Mouse (Mus musculus) neural tube, embryonic 12.5 days (tissue): ENCODE measurements around the gene Bad. TPM values are rescaled to one million over a fixed set of nuclear protein-coding genes. Genes with fewer than 3 reads are reported as not detected.
A peak's percentile ranks its signal among the peaks of the same experiment; 100 is the strongest.

Experiments
- ATAC-seq: fragments of 200-750 bp; cut with Nextera tagmentation; 2 replicates; pipeline ENCODE4 v1.8.0; 2017; ENCODE audit warnings: low read depth, mild to moderate bottlenecking, moderate TSS enrichment, moderate library complexity; ENCODE audit not compliant: low FRiP score
- H3K27ac ChIP-seq: fragments of 300-500 bp; sonication (generic); 2 replicates; pipeline ENCODE4 v1.5.1; 2016
- H3K27me3 ChIP-seq: fragments of 300-500 bp; sonication (generic); replicated peaks from 2 replicates; pipeline ENCODE4 v1.6.1; 2016; ENCODE audit warnings: mild to moderate bottlenecking
- H3K36me3 ChIP-seq: fragments of 300-500 bp; sonication (generic); 2 replicates; pipeline ENCODE4 v1.6.1; 2016; ENCODE audit warnings: mild to moderate bottlenecking
- H3K4me1 ChIP-seq: fragments of 300-500 bp; sonication (generic); 2 replicates; pipeline ENCODE4 v1.6.1; 2016
- H3K4me2 ChIP-seq: fragments of 300-500 bp; sonication (generic); replicated peaks from 2 replicates; pipeline ENCODE4 v1.6.1; 2016; ENCODE audit warnings: mild to moderate bottlenecking
- H3K4me3 ChIP-seq: fragments of 300-500 bp; sonication (generic); 2 replicates; pipeline ENCODE4 v1.5.1; 2016
- H3K9ac ChIP-seq: fragments of 300-500 bp; sonication (generic); 2 replicates; pipeline ENCODE4 v1.6.1; 2016; ENCODE audit warnings: mild to moderate bottlenecking
- H3K9me3 ChIP-seq: fragments of 300-500 bp; sonication (generic); 2 replicates; pipeline ENCODE4 v1.6.1; 2016; ENCODE audit warnings: mild to moderate bottlenecking
- WGBS: fragments of 180-500 bp; shearing (Covaris S2); methylation state at CpG from one replicate; pipeline ENCODE4 v1.1.7; 2016; 5-methylcytosine and 5-hydroxymethylcytosine counted together
- polyA plus RNA-seq: library from polyadenylated mRNA; unstranded; fragments of >200 nt; fragmentation: Nextera tagmentation; extraction: Ambion mirVana; gene quantifications from 2 replicates; pipeline ENCODE4 v1.2.1, GENCODE M21; 2016

Bad gene
- polyA plus RNA-seq, 1 experiment from 2014 or later, result 71.9 TPM

DNA sequence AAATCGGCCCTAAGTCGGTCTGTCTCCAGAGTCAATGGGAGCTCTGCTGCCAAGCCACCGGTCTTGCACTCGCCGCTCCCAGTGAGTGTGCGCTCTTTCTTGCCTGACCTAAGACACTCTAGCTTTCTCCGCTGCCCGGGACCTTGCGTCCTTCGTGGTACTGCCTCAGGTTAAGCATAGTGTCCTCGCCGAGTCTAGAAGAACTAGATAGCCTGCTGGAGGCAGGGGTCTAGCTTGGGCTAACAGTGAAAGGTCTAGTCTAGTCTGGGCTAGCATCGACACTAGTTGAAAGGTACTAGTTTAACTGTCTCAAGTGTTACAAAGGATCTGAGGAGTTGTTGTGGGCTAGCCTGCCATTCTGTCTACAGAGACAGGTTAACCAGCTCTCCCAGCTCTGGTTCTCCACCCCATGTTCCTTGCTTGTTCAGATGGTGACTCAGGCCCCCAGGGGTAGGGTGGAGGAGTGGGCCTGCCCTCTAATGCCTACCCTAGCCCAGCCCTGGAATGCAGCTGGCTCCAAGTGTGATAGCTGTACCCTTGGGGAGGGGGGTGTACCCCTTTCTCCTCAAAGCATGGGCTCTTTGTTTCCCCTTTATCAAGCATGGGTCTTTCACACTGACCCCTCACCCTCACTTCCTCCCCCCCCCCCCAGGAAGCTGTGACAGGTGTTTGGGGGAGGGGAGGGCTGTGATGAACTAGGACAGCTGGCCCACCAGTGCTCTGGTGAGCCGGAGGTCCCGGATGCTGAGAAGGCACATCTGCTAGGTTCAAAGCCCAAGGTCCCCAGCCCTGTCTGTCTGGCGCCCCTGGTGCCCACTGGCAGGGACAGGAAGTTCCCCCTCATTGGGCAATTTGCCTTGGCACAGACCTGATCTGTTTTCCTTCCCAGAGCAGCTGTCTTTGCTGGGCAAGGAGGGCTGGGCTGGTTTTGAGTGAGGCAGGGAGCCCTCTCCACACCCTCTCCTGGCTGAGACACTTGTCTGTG is 34.2 kb downstream of the Bad start, which contains the start of gene Plcb3:
TSS of gene Plcb3 (minus strand) at position 934 of the 985 bp plus-strand sequence.
- peaks cover 56% of the 10 kb centered on the region for H3K4me1 ChIP-seq
- peak; percentile 19; the same call in 1 of the 2 replicates for ATAC-seq
- no peaks in the 10 kb centered on the region for H3K9me3 ChIP-seq
- peak within 1 kb of the TSS; percentile 76 for H3K4me2 ChIP-seq
- H3K9ac ChIP-seq, result peak within 1 kb of the TSS; percentile 89
- no peaks in the 10 kb centered on the region for H3K27me3 ChIP-seq
- under 1% methylated on average over 16 of the region's 16 CpGs for WGBS
- peak within 1 kb of the TSS; percentile 81 for H3K27ac ChIP-seq
- H3K4me3 ChIP-seq, result peak within 1 kb of the TSS; percentile 67
- peaks cover 19% of the 10 kb centered on the region for H3K36me3 ChIP-seq

GRCm38 (mm10) chr19:6977759-6978638 is 36.3 kb downstream of the Bad start:
- no peaks in the 10 kb centered on the region for H3K27me3 ChIP-seq
- peak overlapping the region; percentile 77 for H3K4me2 ChIP-seq
- no peaks in the 10 kb centered on the region for H3K9me3 ChIP-seq
- peaks cover 57% of the 10 kb centered on the region for H3K4me1 ChIP-seq
- H3K4me3 ChIP-seq, result peak overlapping the region; percentile 5; the same call in 1 of the 2 replicates
- peaks cover 27% of the 10 kb centered on the region for H3K36me3 ChIP-seq
- H3K27ac ChIP-seq, result no peak overlapping the region
- no peak for ATAC-seq
- H3K9ac ChIP-seq, result peak overlapping the region; percentile 40; the same call in 1 of the 2 replicates
- 83% methylated on average over 13 of the region's 13 CpGs for WGBS

GRCm38 (mm10) chr19:6978639-6978974 is 36.9 kb downstream of the Bad start:
- H3K9me3 ChIP-seq, result no peaks in the 10 kb centered on the region
- H3K9ac ChIP-seq, result peak overlapping the region; percentile 81
- H3K4me2 ChIP-seq, result peak overlapping the region; percentile 77
- no peaks in the 10 kb centered on the region for H3K27me3 ChIP-seq
- H3K27ac ChIP-seq, result 0 out of 2 replicates have a peak overlapping the region, but pooled peaks have one; percentile 75
- WGBS, result 57% methylated on average over 3 of the region's 3 CpGs
- H3K4me1 ChIP-seq, result peaks cover 53% of the 10 kb centered on the region
- peak overlapping the region; percentile 69 for H3K4me3 ChIP-seq
- ATAC-seq, result no peak
- peaks cover 31% of the 10 kb centered on the region for H3K36me3 ChIP-seq

DNA sequence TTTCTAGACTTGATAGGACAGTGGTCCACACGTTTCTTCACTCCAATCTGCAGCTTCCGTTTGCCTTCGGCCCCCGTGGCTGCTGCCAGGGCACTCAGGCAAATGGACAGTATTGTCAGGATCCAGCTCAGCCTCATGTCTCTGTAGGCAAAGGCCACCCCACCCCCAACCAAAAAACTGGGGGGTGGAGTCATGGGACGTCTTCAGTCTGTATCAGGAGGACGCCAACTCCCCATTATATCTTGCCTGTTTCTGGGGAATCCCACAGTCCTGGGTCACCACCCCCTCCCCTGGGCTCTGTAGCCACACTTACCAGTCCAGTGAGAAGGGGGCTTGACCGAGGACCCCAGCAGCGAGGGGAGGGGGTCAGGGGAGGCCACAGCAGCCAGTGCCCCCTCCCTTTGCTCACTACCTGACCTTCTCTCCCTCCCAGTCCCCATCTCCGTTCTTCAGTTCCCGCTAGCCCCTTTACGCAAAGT is 37.4 kb downstream of the Bad start:
- Histone ChIP-seq H3K9ac (peak overlapping the region; percentile 81), H3K4me2 (peak overlapping the region; percentile 77), H3K4me1 (peaks cover 49% of the 10 kb centered on the region), H3K27me3 (no peaks in the 10 kb centered on the region), H3K27ac (peak overlapping the region; percentile 75; the same call in 1 of the 2 replicates), H3K36me3 (peaks cover 35% of the 10 kb centered on the region), H3K4me3 (peak overlapping the region; percentile 69), H3K9me3 (no peaks in the 10 kb centered on the region)
- WGBS, result 14% methylated on average over 11 of the region's 11 CpGs
- ATAC-seq, result no peak

- H3K27me3 ChIP-seq, result no peaks in the 10 kb centered on the region
- peak overlapping the region; percentile 75 for H3K27ac ChIP-seq
- ATAC-seq, result peak; percentile 83
- peak overlapping the region; percentile 69 for H3K4me3 ChIP-seq
- peaks cover 37% of the 10 kb centered on the region for H3K36me3 ChIP-seq
- peaks cover 47% of the 10 kb centered on the region for H3K4me1 ChIP-seq
- under 1% methylated on average over 59 of the region's 59 CpGs for WGBS
- no peaks in the 10 kb centered on the region for H3K9me3 ChIP-seq
- H3K9ac ChIP-seq, result peak overlapping the region; percentile 81
- peak overlapping the region; percentile 77 for H3K4me2 ChIP-seq
These were observed 38.1 kb downstream of the Bad start for GRCm38 (mm10) chr19:6979486-6980380.

GRCm38 (mm10) chr19:6980381-6981093 is 38.9 kb downstream of the Bad start, which contains the start of gene Fkbp2:
Gene Fkbp2 (minus strand): TSS chr19:6980501.
- Histone ChIP-seq H3K4me1 (peaks cover 47% of the 10 kb centered on the region), H3K27ac (peak within 1 kb of the TSS; percentile 75), H3K27me3 (no peaks in the 10 kb centered on the region), H3K9ac (peak within 1 kb of the TSS; percentile 81), H3K4me3 (peak within 1 kb of the TSS; percentile 69), H3K4me2 (peak within 1 kb of the TSS; percentile 77), H3K9me3 (no peaks in the 10 kb centered on the region), H3K36me3 (peaks cover 44% of the 10 kb centered on the region)
- peak; percentile 85 for ATAC-seq
- 1% methylated on average over 38 of the region's 38 CpGs for WGBS

GRCm38 (mm10) chr19:6981465-6981864 is 39.8 kb downstream of the Bad start:
- WGBS, result 90% methylated on average over 4 of the region's 4 CpGs
- peak overlapping the region; percentile 77 for H3K4me2 ChIP-seq
- H3K27me3 ChIP-seq, result no peaks in the 10 kb centered on the region
- no peak overlapping the region for H3K9ac ChIP-seq
- H3K4me3 ChIP-seq, result no peak overlapping the region
- no peaks in the 10 kb centered on the region for H3K9me3 ChIP-seq
- peaks cover 44% of the 10 kb centered on the region for H3K4me1 ChIP-seq
- no peak for ATAC-seq
- H3K27ac ChIP-seq, result no peak overlapping the region
- H3K36me3 ChIP-seq, result peaks cover 44% of the 10 kb centered on the region

DNA sequence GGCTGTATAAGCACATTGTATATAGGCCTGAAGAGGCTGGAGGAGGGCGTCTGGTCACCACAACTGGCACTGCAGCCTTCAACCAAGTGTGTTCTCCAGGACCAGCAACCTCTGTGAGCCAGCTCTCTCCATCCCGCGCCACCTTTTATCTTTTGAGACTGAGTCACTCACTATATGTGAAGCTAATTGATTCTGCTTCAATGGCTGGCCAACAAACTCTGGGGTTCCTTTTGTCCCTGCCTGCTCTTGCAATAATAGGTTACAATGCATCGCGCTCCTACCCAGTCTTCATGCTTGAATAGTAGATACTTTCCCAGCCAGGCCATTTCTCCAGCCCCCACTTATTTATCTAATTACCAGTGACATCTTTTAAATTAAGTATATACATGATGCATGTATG is 42.0 kb downstream of the Bad start:
- no peaks in the 10 kb centered on the region for H3K27me3 ChIP-seq
- no peaks in the 10 kb centered on the region for H3K9me3 ChIP-seq
- no peak overlapping the region for H3K9ac ChIP-seq
- peaks cover 25% of the 10 kb centered on the region for H3K36me3 ChIP-seq
- ATAC-seq, result no peak
- 49% methylated on average over 5 of the region's 5 CpGs for WGBS
- H3K4me3 ChIP-seq, result no peak overlapping the region
- H3K4me1 ChIP-seq, result peaks cover 42% of the 10 kb centered on the region
- H3K4me2 ChIP-seq, result no peak overlapping the region
- no peak overlapping the region for H3K27ac ChIP-seq

DNA sequence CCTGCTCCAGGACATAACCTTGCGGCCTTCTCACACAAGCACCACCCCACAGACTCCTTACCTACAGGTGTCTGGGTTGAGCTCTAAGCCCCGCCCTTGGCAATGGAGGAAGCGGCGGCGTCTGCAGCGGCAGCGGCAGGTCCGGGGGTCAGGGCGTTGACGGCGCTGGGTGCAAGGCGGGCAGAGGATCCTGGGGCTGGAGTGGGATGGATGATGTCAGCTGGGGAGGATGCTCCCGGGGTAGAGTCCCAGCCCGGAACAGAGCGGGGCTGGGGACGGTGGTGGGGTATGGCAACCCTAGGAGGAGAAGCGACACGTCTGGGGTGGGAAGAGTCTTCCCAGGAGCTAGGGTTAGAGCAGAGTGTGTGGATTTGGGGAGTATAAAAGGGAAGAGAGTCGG is 43.6 kb downstream of the Bad start:
- Histone ChIP-seq H3K4me3 (no peak overlapping the region), H3K9me3 (no peaks in the 10 kb centered on the region), H3K36me3 (peaks cover 25% of the 10 kb centered on the region), H3K4me1 (peaks cover 31% of the 10 kb centered on the region), H3K9ac (no peak overlapping the region), H3K4me2 (no peak overlapping the region), H3K27ac (no peak overlapping the region), H3K27me3 (no peaks in the 10 kb centered on the region)
- no peak for ATAC-seq
- WGBS, result 81% methylated on average over 19 of the region's 19 CpGs

DNA sequence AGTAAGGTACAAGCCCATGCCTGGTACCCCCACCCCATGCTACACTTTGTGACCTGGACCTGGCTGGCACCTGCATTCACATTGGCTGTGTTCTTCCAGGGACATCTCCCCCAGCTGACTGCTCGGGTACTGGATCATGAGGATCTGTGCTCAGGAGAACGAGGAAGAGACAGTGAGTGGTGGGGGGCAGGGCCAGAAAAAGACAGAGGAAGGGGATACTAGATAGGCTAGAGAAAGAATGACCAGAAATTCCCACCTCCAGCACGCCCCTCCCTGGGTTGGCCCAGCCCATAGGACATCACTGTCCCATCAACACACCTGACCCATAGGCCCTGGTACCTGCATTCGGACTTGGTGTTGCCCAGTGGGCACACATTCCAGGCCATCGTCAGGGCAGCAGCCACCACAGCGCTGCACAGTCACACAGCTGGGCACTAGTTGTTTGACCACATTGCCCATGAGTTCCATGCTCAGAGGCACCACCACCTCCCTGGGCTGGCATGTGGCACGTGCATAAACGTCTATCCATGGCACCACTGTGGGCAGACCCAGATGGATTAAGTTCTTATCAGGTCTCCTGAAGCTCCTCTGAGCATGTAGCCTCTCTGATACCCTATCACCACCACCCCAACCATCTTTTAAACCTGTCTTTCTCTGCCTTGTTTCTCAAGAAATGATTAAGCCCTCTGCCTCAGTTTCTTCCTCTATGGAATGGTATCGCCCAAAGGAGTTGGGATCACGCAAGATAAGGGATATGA is 44.5 kb downstream of the Bad start:
- Histone ChIP-seq H3K4me1 (peaks cover 26% of the 10 kb centered on the region), H3K9ac (0 out of 2 replicates have a peak overlapping the region, but pooled peaks have one; percentile 93), H3K36me3 (peaks cover 25% of the 10 kb centered on the region), H3K27ac (no peak overlapping the region), H3K27me3 (no peaks in the 10 kb centered on the region), H3K4me2 (peak overlapping the region; percentile 97), H3K9me3 (no peaks in the 10 kb centered on the region), H3K4me3 (peak overlapping the region; percentile 83)
- no peak for ATAC-seq
- 85% methylated on average over 10 of the region's 10 CpGs for whole genome bisulfite sequencing
